Mouse (Mus musculus): ENCODE results near the gene Sdad1. TPM values are rescaled to one million over a fixed set of nuclear protein-coding genes. Genes with fewer than 3 reads are reported as not detected.

Gene Sdad1
- polyA plus RNA-seq, 1 experiment: 5.1 TPM

DNA sequence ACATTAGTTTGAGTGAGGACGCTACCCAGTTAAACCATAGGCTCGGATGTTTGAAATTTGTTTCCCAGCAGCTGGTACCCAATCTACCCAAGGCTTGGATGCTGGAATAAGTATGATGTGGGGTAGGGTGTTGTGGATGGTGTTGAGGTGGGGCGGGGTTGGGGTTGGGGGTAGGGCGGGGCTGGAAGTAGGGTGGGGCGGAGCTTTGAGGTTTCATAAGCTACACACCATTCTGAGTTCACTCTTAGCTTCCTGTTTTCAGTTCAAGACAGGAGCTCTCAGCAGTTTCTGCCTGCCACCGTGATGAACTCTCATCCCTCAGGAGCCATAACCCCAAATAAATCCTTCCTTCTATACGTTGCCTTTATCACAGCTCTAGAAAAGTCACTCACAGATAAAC lies 7.8 kb upstream of the Sdad1 start:
- no peaks in the 10 kb centered on the region for H3K36me3 ChIP-seq (replicated peaks; ENCODE audit: low read length)
- TF ChIP-seq GATA1 (IDR thresholded peaks at IDR 0.05; ENCODE audit: borderline replicate concordance, low read length): no peak
- TF ChIP-seq FLI1 (IDR thresholded peaks at IDR 0.05; ENCODE audit: low read length): no peak
- peaks cover 20% of the 10 kb centered on the region for H3K4me1 ChIP-seq
- H3K9me3 ChIP-seq: no peaks in the 10 kb centered on the region
- peaks cover 7% of the 10 kb centered on the region for H3K27me3 ChIP-seq (replicated peaks)
- no peak overlapping the region for H3K4me3 ChIP-seq (replicated peaks)

DNA sequence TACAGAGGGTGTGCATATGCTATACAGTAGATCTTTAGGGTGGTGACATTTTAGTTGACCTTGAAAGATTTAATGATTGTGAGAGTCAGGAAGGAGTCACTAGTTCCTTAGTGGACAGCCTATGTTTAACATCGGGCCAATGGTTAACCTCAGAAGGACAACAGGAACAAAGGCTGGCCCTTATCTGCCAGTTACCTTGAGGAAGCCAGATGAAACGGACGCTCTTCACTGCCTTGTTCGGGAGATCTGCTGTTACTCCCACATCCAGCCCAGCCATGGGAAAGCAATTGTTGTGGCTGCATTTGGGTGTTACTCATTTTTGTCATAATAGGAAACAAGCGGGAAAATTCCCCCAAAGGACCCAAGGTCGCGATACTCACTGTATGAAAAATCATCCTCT lies 3.5 kb upstream of the Sdad1 start:
- H3K4me1 ChIP-seq: peaks cover 44% of the 10 kb centered on the region
- no peaks in the 10 kb centered on the region for H3K9me3 ChIP-seq
- H3K36me3 ChIP-seq (replicated peaks; ENCODE audit: low read length): no peaks in the 10 kb centered on the region
- H3K27me3 ChIP-seq (replicated peaks): no peaks in the 10 kb centered on the region
- TF ChIP-seq GATA1 (IDR thresholded peaks at IDR 0.05; ENCODE audit: borderline replicate concordance, low read length) (no peak), FLI1 (IDR thresholded peaks at IDR 0.05; ENCODE audit: low read length) (no peak)
- H3K4me3 ChIP-seq (replicated peaks): no peak overlapping the region

DNA sequence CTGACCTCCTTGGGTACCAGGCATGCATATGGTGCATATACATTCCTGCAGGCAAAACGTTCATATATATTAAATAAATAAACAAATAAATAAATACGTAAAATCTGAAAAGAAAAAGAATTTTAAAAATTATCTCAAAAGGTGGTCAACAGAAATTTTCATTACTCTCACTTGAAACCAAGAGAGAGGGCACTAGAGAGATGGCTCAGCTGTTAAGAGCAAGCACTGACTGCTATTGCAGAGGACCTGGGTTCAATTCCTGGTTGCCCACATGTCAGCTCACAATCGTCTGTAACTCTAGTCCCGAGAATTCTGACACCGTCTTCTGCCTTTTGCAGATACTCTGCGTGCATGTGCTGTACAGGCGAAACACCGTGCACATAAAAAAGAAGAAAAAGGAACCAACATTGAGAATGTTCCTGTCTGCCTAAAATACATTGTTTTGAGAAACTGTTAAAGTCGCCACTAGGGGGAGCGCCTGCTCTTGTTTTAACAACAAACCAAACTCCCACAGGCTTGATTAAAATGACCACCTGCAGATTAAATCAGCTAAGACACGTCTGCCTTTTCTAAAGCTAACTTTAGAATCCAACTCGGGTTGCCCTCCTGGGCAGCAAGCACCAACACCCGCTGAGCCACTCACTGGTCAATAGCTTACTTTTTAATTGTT lies 1.9 kb upstream of the Sdad1 start:
- Histone ChIP-seq H3K4me1 (peaks cover 60% of the 10 kb centered on the region), H3K27me3 (replicated peaks) (no peaks in the 10 kb centered on the region), H3K4me3 (replicated peaks) (peak overlapping the region; percentile 80), H3K9me3 (no peaks in the 10 kb centered on the region), H3K36me3 (replicated peaks; ENCODE audit: low read length) (peaks cover 4% of the 10 kb centered on the region)
- TF ChIP-seq GATA1 (IDR thresholded peaks at IDR 0.05; ENCODE audit: borderline replicate concordance, low read length) (no peak), FLI1 (IDR thresholded peaks at IDR 0.05; ENCODE audit: low read length) (no peak)

DNA sequence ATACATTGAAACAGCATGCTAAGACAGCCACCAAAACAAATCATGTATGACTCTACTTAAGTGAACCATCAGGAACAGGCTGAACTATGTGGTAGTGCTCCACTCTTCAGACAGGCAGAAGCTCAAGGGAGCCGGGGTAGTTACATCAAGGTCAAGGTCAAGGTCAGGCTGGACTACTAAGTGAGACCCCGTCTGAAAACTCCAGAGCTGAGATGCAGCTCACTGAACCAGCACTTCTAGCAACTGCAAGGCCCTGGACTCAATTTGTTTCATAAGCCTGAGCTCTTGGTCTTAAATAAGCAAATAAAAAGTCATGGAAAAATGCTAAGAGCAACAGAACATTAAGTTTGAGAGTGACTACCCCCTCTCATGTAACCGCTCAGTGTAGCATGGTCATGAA lies 6.0 kb downstream of the Sdad1 start:
- peaks cover 83% of the 10 kb centered on the region for H3K36me3 ChIP-seq (replicated peaks; ENCODE audit: low read length)
- H3K9me3 ChIP-seq: no peaks in the 10 kb centered on the region
- H3K4me1 ChIP-seq: peaks cover 30% of the 10 kb centered on the region
- no peak overlapping the region for H3K4me3 ChIP-seq (replicated peaks)
- TF ChIP-seq GATA1 (IDR thresholded peaks at IDR 0.05; ENCODE audit: borderline replicate concordance, low read length) (no peak), FLI1 (IDR thresholded peaks at IDR 0.05; ENCODE audit: low read length) (no peak)
- H3K27me3 ChIP-seq (replicated peaks): no peaks in the 10 kb centered on the region

DNA sequence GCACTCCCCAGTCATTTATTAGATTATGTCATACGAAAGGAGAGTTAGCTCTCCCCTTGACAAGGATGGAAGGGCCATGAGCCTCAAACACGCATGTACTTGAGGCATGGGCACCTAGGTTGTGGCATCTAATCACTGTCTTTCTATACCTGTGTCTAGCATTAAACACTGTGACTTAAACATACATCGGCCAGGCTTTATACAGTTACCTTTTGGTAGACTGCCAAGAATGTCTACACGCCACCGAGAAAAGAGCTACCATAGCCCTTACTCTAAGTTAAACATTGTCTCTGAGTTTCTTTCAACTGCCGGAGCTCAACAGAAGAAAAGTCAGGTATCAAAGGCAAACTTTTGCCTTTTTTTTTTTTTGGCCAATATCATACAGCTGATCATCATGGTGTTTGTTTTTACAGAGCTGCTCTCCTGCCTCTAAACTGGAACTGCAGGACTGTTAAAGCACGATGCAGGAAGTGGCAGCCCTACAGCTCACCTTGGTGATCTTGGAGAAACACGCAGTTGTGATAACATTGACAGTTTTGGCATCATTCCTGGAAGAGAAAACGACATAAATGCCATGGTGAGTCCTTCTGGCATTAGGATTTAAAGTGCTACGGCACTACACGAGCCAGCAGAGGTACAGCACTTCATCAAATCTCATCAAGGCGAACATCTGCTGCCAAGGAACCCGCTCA lies 8.0 kb downstream of the Sdad1 start:
- peaks cover 10% of the 10 kb centered on the region for H3K4me1 ChIP-seq
- H3K4me3 ChIP-seq (replicated peaks): no peak overlapping the region
- no peak for TF ChIP-seq GATA1 (IDR thresholded peaks at IDR 0.05; ENCODE audit: borderline replicate concordance, low read length)
- H3K9me3 ChIP-seq: no peaks in the 10 kb centered on the region
- peaks cover 95% of the 10 kb centered on the region for H3K36me3 ChIP-seq (replicated peaks; ENCODE audit: low read length)
- H3K27me3 ChIP-seq (replicated peaks): no peaks in the 10 kb centered on the region

DNA sequence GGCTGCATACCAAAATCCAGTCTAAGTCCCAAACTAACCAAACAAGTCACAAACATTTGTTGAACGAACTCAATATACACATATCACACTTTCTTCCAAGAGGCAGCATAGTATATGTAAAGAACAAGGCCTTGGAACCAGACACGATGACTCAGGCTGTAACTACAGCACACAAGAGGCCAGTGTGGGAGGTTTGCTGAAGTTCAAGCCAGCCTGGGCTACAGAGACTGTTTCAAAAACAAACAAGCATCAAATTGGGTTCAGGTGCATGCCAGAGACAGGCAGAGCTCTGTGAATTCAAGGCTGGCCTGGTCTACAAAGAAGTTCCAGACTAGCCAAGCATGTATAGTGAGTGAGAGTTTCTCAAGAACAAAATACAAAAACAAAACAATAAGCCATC lies 15.8 kb downstream of the Sdad1 start:
- H3K27me3 ChIP-seq (replicated peaks): no peaks in the 10 kb centered on the region
- no peak for TF ChIP-seq GATA1 (IDR thresholded peaks at IDR 0.05; ENCODE audit: borderline replicate concordance, low read length)
- TF ChIP-seq FLI1 (IDR thresholded peaks at IDR 0.05; ENCODE audit: low read length): no peak
- peaks cover 26% of the 10 kb centered on the region for H3K4me1 ChIP-seq
- H3K9me3 ChIP-seq: no peaks in the 10 kb centered on the region
- peaks cover 93% of the 10 kb centered on the region for H3K36me3 ChIP-seq (replicated peaks; ENCODE audit: low read length)
- H3K4me3 ChIP-seq (replicated peaks): no peak overlapping the region

DNA sequence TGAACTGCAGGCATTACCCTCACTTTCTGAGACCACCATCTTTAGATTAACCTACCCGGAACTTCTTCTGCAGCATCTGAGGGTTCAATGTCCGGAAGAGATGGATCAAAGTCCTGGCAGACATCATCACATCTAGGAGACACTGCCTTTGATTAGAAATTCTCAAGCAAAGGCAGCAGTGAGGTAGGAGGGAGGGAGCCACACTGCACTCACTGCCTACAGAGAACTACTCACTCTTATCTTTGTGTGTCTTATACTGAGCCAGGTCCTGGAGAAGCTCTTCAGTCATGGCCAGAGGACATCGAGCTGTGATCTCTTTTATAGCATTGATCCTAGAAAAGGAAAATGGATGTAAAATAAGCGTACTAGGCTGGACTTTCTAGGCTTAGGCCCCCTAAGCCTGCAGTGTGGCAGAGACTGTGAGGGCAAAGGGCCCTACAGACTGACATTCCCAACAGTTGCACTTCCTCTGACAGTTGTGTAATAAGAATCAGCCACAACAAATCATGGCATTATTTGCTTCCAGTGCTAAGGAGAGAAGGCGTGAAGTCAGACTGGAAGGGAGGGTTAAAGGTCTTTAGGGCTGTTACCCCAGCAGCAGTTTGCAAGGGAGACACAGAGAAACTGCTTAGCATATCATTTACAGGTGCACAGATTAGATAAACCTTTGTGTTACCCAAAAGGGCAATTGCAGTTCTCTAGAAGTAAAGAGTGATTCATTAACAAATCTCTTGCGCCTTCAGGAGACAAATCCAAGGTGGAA lies 18.4 kb downstream of the Sdad1 start:
- Histone ChIP-seq H3K4me3 (replicated peaks) (no peak overlapping the region), H3K36me3 (replicated peaks; ENCODE audit: low read length) (peaks cover 96% of the 10 kb centered on the region), H3K4me1 (peaks cover 24% of the 10 kb centered on the region), H3K27me3 (replicated peaks) (no peaks in the 10 kb centered on the region), H3K9me3 (no peaks in the 10 kb centered on the region)
- TF ChIP-seq GATA1 (IDR thresholded peaks at IDR 0.05; ENCODE audit: borderline replicate concordance, low read length): no peak
- TF ChIP-seq FLI1 (IDR thresholded peaks at IDR 0.05; ENCODE audit: low read length): no peak

DNA sequence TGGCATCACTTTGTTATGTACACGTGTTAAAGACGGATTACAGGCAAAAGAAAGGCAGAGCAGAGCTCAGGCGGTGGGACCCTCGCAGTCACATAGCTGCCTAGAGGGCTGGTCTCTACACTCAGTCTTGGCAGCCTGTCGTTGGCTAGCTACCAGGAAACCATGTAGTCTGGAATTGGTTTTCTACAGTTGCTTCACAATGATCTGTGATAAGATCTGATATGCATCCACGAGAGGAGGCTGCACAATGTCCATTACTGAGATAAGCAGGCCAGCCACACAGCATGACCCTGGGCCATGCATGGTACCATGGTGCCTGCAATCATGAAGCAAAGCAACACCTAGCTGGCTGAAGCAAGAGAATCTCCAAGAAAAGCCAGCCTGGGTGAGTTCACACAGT lies 22.4 kb downstream of the Sdad1 start:
- TF ChIP-seq GATA1 (IDR thresholded peaks at IDR 0.05; ENCODE audit: borderline replicate concordance, low read length) (no peak), FLI1 (IDR thresholded peaks at IDR 0.05; ENCODE audit: low read length) (no peak)
- peaks cover 89% of the 10 kb centered on the region for H3K36me3 ChIP-seq (replicated peaks; ENCODE audit: low read length)
- H3K9me3 ChIP-seq: no peaks in the 10 kb centered on the region
- H3K4me3 ChIP-seq (replicated peaks): no peak overlapping the region
- peaks cover 20% of the 10 kb centered on the region for H3K4me1 ChIP-seq
- no peaks in the 10 kb centered on the region for H3K27me3 ChIP-seq (replicated peaks)

DNA sequence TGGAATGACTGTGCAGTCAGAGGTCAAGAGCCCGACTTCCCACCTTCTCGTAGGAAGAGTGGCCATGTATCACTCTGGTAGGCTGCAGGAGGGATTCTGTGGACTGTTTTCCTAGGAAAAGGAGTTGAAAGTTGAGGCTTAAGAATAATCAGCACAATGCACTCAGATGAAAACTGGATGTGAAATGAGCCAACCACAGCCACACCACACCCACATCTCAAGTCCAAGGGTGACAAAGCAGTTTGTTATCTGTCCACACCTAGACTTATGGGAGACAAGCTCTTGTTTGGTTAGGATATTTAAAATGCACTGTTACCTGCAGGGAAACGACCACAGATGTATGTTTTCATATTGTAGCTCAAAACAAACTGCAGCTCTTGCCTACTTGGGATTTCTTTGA lies 27.2 kb downstream of the Sdad1 start:
- no peak overlapping the region for H3K4me3 ChIP-seq (replicated peaks)
- peaks cover 42% of the 10 kb centered on the region for H3K36me3 ChIP-seq (replicated peaks; ENCODE audit: low read length)
- TF ChIP-seq FLI1 (IDR thresholded peaks at IDR 0.05; ENCODE audit: low read length) (no peak), GATA1 (IDR thresholded peaks at IDR 0.05; ENCODE audit: borderline replicate concordance, low read length) (no peak)
- H3K9me3 ChIP-seq: no peaks in the 10 kb centered on the region
- H3K27me3 ChIP-seq (replicated peaks): no peaks in the 10 kb centered on the region
- peaks cover 36% of the 10 kb centered on the region for H3K4me1 ChIP-seq

DNA sequence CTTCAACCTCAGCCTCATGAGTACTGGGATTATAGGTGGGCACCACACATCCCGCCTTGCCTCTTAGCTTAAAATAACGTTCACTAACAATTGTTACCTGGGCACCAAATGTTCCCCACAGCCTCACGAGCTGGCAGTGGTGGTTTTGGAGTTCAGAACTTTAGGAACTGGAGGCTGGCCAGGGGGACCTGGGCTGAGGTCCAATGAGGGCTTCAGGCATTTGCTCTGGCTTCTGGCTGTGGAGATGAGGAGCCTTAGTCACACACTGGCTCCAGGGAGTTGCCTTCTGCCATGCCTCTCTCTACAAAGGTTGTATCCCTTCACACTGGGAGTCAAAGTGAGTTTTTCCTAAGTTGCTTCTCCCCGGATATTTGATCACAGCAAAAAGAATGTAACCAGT lies 27.7 kb downstream of the Sdad1 start:
- peaks cover 37% of the 10 kb centered on the region for H3K36me3 ChIP-seq (replicated peaks; ENCODE audit: low read length)
- TF ChIP-seq FLI1 (IDR thresholded peaks at IDR 0.05; ENCODE audit: low read length) (no peak), GATA1 (IDR thresholded peaks at IDR 0.05; ENCODE audit: borderline replicate concordance, low read length) (no peak)
- H3K4me1 ChIP-seq: peaks cover 41% of the 10 kb centered on the region
- no peak overlapping the region for H3K4me3 ChIP-seq (replicated peaks)
- H3K9me3 ChIP-seq: no peaks in the 10 kb centered on the region
- no peaks in the 10 kb centered on the region for H3K27me3 ChIP-seq (replicated peaks)

Data from megakaryocyte, embryonic 14.5 days (primary cell).